Mouse (Mus musculus) thymus, postnatal 25 days (tissue): ENCODE measurements around the gene Olfr1318.

ENCODE experiments used
- DNase-seq: peaks from one replicate; pipeline ENCODE4 v3.0.0; 2022

Gene Olfr1318

DNA sequence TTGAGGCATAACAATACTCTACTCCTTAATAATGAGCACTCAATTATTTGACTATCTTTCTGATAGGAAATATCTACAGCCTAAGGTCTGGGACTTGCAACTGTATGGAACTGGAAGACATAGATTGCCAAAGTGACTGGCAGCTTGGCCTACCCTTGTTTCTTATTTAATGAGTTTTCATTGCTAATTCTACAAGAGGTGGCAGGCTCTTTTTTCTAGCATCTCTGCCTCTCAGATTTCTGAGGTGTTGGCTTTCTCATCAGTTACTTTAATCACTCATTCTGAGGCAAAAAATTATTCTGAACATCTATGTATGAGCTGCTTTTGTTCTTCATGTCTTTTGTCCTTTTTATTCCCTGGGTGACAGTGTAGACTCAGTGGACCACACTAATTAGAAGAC is at the start of gene Olfr1318:
Gene Olfr1318 (plus strand): TSS at position 301 of the 400 bp plus-strand sequence.
- no peak for DNase-seq

DNA sequence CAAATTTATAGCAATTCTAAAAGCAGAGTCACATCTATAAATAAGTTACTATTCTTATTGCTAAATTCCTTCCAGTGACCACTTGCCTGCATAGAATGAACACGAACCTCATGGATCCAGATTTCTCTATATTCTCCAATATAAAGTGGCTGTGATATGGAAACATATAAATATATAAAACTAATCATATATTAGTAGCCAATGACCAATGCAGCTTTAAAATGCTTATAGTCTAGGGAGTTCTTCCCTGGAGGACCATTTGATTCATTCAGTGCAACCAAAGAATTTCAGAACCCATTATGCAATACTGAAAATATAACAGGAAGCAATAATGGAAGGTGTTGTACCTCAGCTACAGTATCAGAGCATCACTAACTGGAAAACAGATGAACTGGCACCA is 38.7 kb upstream of the Olfr1318 start, which contains the start of gene Olfr1315-ps1:
Gene Olfr1315-ps1 (minus strand): TSS at position 101 of the 400 bp plus-strand sequence.
- DNase-seq, result no peak

DNA sequence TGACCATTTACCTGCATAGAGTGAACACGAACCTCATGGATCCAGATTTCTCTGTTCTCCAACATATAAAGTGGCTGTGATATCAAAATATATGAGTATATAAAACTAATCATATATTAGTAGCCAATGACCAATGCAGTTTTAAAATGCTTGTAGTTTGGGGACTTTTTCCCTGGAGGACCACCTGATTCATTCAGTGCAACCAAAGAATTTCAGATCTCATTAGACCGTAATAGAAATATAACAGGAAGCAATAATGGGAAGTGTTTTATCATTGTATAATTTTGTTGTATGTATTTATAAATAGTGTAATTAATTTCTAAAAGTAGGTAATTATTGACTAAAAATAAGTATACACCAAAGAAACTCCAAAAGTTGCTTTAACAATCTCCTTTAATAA is 19.1 kb upstream of the Olfr1318 start, which contains the start of gene Olfr1316:
Gene Olfr1316 (minus strand): TSS at position 101 of the 400 bp plus-strand sequence.
- no peak for DNase-seq

DNA sequence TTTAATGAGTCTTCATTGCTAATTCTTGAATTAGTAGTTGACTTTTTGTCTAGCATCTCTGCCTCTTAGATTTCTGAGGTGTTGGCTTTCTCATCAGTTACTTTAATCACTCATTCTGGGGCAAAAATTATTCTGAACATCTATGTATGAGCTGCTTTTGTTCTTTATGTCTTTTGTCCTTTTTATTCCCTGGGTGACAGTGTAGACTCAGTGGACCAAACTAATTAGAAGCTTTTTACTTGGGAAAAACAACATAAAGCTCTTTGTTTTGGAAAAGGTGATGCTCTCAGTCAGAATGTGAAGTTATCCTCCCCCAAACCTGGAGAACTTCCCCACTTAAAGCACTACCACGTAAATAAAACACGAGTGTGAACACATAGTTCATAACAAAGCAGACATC is 14.0 kb upstream of the Olfr1318 start, which contains the start of gene Olfr1317:
Gene Olfr1317 (plus strand): TSS at position 301 of the 400 bp plus-strand sequence.
- no peak for DNase-seq

DNA sequence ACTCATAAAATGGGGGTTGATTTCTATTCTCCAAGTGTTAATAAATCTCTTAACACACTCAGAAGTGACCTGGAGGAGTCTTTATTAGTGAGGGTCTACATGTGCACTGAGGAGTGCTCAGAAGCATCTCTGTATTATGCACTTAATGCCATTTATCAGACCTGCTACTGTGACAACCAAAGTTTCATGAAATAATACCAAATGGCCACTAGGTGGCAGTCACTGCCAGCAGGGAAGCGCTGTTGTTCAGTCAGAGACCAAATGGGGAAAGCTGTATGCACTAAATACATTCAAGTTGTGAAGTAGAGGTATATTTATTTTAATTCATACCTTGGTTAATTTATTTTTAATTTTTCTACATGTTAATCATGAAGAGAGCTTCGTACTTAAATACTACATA is 42.9 kb downstream of the Olfr1318 start:
- DNase-seq, result peak; percentile 33

DNA sequence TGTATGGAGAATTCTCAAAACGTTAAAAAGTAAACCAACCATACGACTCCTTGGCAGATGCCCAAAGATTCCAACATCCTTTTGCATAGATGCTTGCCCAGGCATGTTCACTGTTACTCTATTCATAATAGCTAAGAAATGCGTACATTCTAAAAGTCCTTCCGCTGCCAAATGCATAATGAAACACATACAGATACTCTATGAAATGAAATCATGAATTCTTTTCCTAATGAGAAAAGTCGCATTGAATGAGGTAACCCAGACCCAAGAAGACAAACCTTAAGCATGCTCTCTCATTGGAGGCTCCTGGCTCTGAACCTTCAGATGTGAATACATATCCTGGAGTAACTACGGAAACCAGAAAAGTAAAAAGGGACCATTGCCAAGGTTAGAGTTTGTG is 49.1 kb downstream of the Olfr1318 start:
- DNase-seq, result no peak
